Mouse (Mus musculus): ENCODE measurements at regions not wholly inside any gene's neighbourhood (a gene's known extent, or its start where the extent isn't known, plus 50 kb on each side); places are given as distances from the start of the nearest gene placed in this dataset.

DNA sequence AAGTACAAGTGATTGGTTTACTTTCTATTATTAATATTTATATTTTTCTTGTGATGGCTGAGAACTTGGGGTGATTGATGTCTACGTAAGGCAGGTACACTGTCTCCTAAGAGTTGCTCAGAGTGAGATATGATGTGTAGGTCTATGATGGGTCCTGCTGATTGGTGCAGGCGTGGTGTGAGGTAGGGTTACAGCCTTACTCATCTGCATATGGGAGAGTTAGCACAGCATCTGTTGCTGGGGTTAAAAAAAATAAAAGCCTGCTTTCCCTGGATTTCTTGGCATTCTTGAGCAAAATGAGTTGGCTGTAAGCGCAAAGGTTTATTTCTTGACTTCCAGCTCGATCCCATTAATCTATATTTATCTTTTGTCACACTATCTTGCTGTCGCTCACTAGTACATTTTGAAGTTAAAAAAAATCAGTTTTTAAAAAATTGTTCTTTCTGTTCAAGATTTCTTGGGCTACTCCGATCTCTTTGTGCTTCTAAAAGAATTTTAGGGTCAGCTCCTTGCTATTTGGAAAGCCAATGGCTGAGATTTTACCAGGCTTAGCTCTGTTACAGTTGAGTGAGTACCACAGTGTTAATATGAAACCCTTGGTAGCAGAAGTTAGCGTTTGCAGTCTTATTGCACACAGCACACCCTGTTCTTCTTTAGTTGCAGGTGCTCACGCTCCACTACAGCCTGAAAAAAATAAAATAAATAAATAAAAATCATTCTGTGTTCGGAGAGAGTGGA, 482.0 kb downstream of the Plekhb2 start:
- DNase-seq = no peak

- no peak for DNase-seq
Measured at GRCm38 (mm10) chr1:35332340-35332684, 482.5 kb downstream of the Plekhb2 start.

DNA sequence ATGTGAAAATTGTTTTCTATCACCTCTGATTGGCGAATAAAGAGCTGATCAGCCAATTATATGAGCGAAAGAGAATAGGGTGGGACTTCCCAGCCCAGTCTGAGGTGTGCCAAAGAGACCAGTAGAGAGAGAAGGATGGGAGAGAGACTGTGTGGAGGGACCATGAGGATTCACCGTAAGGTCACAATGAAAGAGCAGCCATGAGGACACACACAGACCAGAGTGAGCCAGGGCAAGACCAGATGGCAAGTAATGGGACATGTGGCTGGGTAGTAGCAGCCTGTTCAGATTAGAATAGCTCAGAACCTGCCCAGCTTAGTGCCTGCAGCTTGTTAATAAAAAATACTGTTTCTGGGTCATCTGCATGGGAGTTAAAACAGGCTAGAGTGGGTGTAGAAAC, 487.9 kb downstream of the Plekhb2 start:
- DNase-seq = no peak

- peak; percentile 7 for DNase-seq
Measured at GRCm38 (mm10) chr1:35338184-35338583, 488.4 kb downstream of the Plekhb2 start.

DNA sequence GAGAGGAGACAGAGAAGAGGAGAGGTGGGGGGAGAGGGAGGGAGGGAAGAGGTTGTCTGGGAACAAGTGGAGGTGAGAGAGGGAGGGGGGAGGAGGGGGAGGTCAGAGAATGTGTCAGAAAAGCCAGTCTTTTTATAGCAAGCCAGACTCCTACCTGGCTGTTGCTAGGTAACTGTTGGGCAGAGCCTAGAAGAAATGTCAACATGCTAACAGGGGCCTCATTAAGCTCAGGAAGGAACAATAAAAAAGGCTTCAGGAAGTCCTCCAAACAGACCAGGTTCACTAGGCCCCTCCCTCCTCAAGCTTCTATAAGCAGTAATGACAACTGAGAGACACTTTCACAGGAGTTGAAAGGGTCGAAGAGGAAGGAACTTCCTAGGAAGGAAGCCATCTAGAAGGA, 494.8 kb downstream of the Plekhb2 start:
- DNase-seq = no peak

- no peak for DNase-seq
Measured at GRCm38 (mm10) chr1:35348294-35348693, 498.5 kb downstream of the Plekhb2 start.

DNA sequence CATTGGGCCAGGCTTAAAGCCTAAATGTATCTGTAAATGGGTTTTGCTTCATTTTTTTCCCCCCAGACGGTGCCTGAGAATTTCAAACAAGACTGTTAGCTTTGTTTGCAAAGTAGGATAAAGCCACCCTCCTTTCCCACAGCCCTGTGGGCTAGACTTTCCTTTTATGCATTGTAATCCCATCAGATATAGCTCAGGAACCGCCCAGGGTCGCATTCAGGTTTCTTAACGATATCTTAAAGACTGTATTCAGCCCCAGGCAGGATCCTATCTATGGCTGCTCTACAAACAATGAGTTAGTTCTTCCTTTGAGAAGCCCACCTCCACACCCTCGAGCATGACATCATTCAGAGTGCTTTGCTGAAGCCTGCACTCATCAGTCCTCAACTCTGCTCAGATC, 509.2 kb downstream of the Plekhb2 start:
- DNase-seq = no peak

- DNase-seq = no peak
Measured at GRCm38 (mm10) chr1:35361465-35361864, 511.7 kb downstream of the Plekhb2 start.

DNA sequence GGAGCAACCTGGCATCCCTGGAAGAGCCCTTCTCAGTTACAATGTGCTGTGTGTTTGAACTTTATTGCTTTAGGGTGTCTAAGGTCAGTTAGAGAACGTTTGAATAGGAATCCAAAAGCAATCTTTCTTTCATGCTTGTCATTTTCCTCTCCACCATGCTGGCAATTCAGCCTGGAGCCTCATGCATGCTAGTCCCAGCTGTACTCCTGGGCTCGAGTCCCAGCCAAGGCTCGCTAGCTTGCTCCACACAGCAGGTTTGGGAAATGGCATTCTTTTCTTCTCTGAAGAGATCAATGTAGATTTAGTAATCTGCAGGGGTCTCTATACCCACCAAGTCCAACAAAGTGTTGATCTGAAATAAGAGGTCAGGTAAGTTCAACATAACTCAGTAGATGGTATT, 513.1 kb downstream of the Plekhb2 start:
- DNase-seq = peak; percentile 4

DNA sequence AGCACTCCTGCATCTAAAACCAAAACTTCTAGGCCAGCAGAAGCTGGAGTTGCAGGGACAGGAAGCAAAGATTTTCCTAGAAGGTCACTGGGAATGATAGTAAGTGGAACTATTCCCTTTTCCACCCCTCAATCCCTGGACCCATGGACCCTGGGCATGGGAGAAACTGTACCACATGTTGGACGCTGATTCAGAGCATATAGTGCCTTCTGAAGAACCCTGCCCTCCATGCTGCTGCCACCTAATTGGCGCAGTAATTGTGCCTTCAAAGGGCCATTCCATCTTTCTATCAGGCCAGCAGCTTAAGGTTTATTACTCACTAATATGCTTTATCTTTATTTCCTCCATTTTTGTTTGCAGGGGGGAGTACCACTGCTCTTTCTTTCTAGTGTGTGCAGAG, 516.8 kb downstream of the Plekhb2 start:
- no peak for DNase-seq

DNA sequence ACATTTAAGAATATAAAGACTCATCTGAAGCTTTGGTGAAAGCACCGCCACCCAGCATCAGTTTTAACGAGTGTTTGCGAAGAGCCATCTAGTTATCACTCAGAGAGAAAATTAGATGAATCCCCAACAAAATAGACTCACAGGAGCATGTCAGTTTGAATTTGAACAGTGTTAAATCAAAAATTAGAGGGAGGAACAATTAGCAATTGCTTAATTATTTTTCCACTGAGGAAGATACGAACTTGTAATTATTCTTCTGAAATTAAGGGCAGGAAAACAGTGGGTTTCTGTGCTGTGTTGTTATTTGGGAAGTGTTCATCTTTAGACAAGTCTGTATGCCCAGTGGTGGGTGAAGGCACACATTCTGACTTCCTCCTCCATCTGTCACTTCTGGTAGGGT, 523.0 kb downstream of the Plekhb2 start:
- no peak for DNase-seq

- peak; percentile 47 for DNase-seq
Measured at GRCm38 (mm10) chr1:35380633-35381385, 531.0 kb downstream of the Plekhb2 start.

DNA sequence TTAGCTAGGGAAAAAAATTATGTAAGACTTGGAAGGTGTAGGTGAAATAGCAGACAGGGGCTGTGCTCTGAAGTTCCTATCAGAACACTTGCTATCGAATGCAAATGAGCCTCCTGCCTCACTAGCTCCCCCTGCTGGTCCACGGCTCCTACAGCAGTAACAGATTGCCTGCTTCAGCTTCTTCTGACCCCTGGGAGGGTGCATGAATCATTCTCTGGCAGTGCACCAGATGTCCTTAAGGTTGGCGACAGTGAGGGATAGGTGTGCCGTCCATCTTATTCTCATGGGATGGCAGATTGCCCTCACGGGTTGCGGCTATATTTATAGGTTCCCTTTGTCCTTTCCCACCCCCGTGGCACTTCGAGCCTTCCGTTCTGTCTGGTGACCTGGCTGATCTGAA, 535.7 kb downstream of the Plekhb2 start:
- DNase-seq = peak; percentile 65

DNA sequence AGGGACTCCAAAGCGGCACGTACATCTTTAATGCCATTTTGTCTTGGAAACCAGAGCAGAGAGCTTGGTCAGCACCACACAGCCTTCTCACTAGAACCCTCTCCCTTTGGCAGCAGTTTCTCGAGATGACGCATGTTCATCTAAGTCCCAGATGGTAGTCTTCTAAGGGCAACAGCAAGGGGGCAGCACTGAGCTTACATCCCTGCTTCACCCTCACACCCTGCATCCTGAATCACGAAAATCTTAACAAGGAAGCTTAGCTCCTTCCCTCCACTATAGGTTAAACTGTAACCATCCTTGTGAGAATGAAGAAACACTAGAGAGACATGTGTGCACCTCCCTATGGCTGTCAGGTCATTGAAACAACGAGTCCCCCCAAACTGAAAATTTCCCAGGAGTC, 538.4 kb downstream of the Plekhb2 start:
- DNase-seq = peak; percentile 28

DNA sequence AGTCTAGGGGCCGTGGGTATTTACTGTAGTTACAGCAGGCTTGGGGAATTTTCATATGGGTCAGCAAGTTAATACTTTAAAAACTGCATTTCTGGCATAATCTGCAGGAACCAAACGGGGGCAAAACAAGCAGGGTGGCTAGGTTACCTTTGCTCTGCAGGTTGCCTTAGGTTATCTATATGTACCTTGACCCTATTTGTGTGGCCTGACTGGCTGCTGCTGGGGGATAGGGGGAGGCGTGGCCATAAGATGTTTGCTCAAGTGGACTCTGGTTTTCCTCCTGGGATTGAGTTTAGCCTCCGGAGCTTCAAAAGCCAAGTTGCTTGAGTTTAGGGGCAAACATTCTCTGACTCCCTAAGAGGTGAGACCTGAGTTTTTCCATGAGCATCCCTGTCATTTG, 540.6 kb downstream of the Plekhb2 start:
- DNase-seq = no peak

DNA sequence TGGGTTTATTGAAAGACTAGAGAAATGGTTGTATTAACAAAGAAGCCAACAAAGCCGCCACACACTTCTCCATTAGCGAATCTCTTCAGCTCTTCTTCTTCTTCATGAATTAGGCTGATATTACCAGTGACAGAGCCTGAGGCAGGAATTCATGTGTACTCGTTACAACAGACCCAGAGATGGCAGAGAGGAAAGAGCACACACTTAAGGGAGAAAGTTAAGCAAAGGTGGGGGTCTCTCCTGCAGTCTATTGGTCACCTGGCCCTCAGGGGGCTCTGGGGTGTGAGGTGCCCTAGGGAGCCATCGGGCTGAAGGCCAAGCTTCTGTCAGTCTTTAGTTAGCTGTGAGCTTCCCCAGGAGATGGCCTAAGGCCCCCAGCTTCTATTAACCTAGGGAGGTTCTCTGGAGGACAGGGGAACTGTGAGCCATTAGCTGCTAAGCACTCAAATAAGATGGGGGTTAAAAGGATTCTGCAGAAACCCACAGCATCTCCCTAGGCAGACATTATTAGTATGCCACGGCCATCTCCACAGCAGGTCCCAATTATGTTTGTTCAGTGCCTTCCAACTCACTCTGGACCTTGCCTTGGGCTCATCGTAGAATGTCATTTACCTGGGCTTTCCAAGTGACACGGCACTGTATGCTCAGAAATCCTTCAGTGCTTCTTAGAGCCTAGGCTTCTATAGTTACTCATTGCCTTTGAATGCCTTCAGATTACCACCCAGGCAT, 541.2 kb downstream of the Plekhb2 start:
- no peak for DNase-seq

- no peak for DNase-seq
Measured at GRCm38 (mm10) chr1:35393550-35394118, 543.9 kb downstream of the Plekhb2 start.

GRCm38 (mm10) chr1:35400674-35401359, 551.0 kb downstream of the Plekhb2 start:
- no peak for DNase-seq

- DNase-seq = no peak
Measured at GRCm38 (mm10) chr1:35402995-35403394, 553.2 kb downstream of the Plekhb2 start.

DNA sequence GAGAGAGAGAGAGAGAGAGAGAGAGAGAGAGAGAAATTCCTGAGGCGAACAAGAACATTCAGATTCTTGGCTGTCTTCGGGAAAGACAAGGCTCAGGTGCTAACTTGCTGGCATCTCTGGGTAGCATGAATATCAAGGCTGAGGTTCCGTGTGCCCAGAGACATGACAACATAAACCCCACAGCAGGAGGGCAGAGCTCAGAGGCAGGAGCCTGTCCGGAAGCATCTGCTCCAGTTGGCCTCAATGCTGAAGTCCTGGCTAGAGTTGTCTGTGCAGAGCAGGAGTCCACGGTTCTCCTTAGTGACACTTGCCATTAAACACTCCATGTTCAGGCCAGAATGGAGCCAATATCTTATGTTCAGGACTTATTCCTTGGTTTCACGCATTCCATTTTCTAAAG, 555.6 kb downstream of the Plekhb2 start:
- no peak for DNase-seq

DNA sequence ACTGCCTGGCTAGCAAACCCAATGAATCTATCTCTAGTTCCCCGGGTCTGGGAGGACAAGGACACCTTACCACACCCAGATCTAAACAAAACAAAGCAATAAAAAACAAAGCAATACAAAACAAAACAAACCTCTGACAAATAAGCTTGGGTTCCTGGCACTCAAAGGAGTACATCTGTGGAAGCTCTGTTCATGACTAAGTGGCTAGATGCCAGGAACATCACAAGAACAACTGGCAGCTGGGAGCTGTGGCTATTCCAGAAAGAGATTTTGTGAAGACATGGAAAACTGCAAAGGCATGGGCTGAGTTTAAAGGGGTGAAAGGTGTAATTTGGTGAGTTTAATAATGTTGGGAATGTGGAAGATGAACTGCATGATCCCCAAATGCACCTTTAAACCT, 565.9 kb downstream of the Plekhb2 start:
- peak; percentile 30 for DNase-seq

- DNase-seq = no peak
Measured at GRCm38 (mm10) chr1:35428126-35428840, 578.5 kb downstream of the Plekhb2 start.
